Mouse (Mus musculus): ENCODE data around the gene Xrra1.
"Not testable (repeated sequence)": the region's sequence is repeated elsewhere in the genome, so short reads cannot be mapped to it uniquely, and the experiment has no call there.

DNA sequence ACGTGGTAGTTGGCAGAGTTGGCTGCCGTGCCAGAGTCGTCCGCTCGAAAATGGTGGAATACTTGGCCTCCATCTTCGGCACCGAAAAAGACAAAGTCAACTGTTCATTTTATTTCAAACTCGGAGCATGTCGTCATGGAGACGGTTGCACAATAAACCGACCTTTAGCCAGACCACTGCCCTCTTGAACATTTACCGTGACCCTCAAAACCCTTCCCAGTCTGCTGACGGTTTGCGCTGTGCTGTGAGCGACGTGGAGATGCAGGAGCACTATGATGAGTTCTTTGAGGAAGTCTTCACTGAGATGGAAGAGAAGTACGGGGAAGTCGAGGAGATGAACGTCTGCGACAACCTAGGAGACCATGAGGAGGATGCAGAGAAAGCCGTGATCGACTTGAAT, 86.1 kb downstream of the Xrra1 start:
- not testable (repeated sequence) for TF ChIP-seq CTCF (IDR thresholded peaks at IDR 0.05; ENCODE audit: low read depth, low read length); POLR2A (IDR thresholded peaks at IDR 0.05; ENCODE audit: extremely low read depth, insufficient read depth, low read length)

Data from liver, adult 2 months (tissue).